Mouse (Mus musculus) bone marrow, adult 2 months (tissue): ENCODE results near the gene Gm49380.

ENCODE experiments used
- CTCF ChIP-seq: fragments of 200-500 bp; IDR thresholded peaks from 2 replicates; pipeline ENCODE4 v1.5.1; 2011; ENCODE audit warnings: low read length, control low read depth; ENCODE audit not compliant: control insufficient read depth, insufficient read depth
- POLR2A ChIP-seq: fragments of 200-500 bp; IDR thresholded peaks from 2 replicates; pipeline ENCODE4 v1.6.1; 2011; ENCODE audit warnings: low read depth, mild to moderate bottlenecking, control low read depth, low read length, borderline replicate concordance; ENCODE audit not compliant: control insufficient read depth

GRCm38 (mm10) chr9:44086960-44087359, 26.3 kb downstream of the Gm49380 start:
- TF ChIP-seq CTCF (no peak), POLR2A (no peak)
